Mouse (Mus musculus) E14TG2a.4 (cell line): ENCODE measurements around the gene Ugt1a10.

ENCODE experiments used
- CTCF ChIP-seq: conservative IDR thresholded peaks from 2 replicates; pipeline ENCODE4 v1.5.1; 2014; ENCODE audit warnings: low read length
- NANOG ChIP-seq: IDR thresholded peaks from 2 replicates; pipeline ENCODE4 v1.6.1; 2014; ENCODE audit warnings: borderline replicate concordance, low read length, mixed read lengths
- POU5F1 ChIP-seq: IDR thresholded peaks from 2 replicates; pipeline ENCODE4 v1.6.1; 2014; ENCODE audit warnings: low read length, borderline replicate concordance

GRCm38 (mm10) chr1:88260604-88261377 lies 205.6 kb downstream of the Ugt1a10 start:
- TF ChIP-seq CTCF, result no peak
- TF ChIP-seq POU5F1, result no peak
- TF ChIP-seq NANOG, result no peak
